Mouse (Mus musculus) limb, embryonic 12.5 days (tissue): ENCODE measurements around the gene Ntrk2. TPM values are rescaled to one million over a fixed set of nuclear protein-coding genes. Genes with fewer than 3 reads are reported as not detected.

Experiments used
- ATAC-seq: fragments of 200-750 bp; cut with Nextera tagmentation; 2 replicates; pipeline ENCODE4 v1.8.0; 2017; ENCODE audit warnings: low read depth, moderate TSS enrichment; ENCODE audit not compliant: insufficient number of reproducible peaks, insufficient read depth, low FRiP score, low TSS enrichment
- H3K27ac ChIP-seq: fragments of 300-500 bp; sonication (generic); 2 replicates; pipeline ENCODE4 v1.5.1; 2016; ENCODE audit warnings: mild to moderate bottlenecking, moderate library complexity
- H3K27me3 ChIP-seq: fragments of 300-500 bp; sonication (generic); 2 replicates; pipeline ENCODE4 v1.6.1; 2016; ENCODE audit warnings: mild to moderate bottlenecking, moderate library complexity
- H3K36me3 ChIP-seq: fragments of 300-500 bp; sonication (generic); 2 replicates; pipeline ENCODE4 v1.6.1; 2016; ENCODE audit warnings: mild to moderate bottlenecking, moderate library complexity
- H3K4me1 ChIP-seq: fragments of 300-500 bp; sonication (generic); replicated peaks from 2 replicates; pipeline ENCODE4 v1.6.1; 2016
- H3K4me2 ChIP-seq: fragments of 300-500 bp; sonication (generic); 2 replicates; pipeline ENCODE4 v1.6.1; 2016; ENCODE audit warnings: mild to moderate bottlenecking, moderate library complexity
- H3K4me3 ChIP-seq: fragments of 300-500 bp; sonication (generic); replicated peaks from 2 replicates; pipeline ENCODE4 v1.5.1; 2016; ENCODE audit warnings: mild to moderate bottlenecking
- H3K9ac ChIP-seq: fragments of 300-500 bp; sonication (generic); replicated peaks from 2 replicates; pipeline ENCODE4 v1.6.1; 2016; ENCODE audit warnings: mild to moderate bottlenecking, moderate library complexity
- H3K9me3 ChIP-seq: fragments of 300-500 bp; sonication (generic); 2 replicates; pipeline ENCODE4 v1.6.1; 2016; ENCODE audit warnings: mild to moderate bottlenecking, moderate library complexity
- WGBS: fragments of 180-500 bp; shearing (Covaris S2); methylation state at CpG from one replicate; pipeline ENCODE4 v1.1.7; 2016; 5-methylcytosine and 5-hydroxymethylcytosine counted together
- polyA plus RNA-seq: library from polyadenylated mRNA; unstranded; fragments of >200 nt; fragmentation: Nextera tagmentation; extraction: Ambion mirVana; gene quantifications from 2 replicates; pipeline ENCODE4 v1.2.1, GENCODE M21; 2016

Gene Ntrk2
- polyA plus RNA-seq, 1 experiment from 2014 or later: 4.9 TPM

GRCm38 (mm10) chr13:58924486-58924885 lies 118.1 kb downstream of the Ntrk2 start:
- Histone ChIP-seq H3K9me3 (no peaks in the 10 kb centered on the region), H3K4me3 (no peak overlapping the region), H3K27me3 (no peaks in the 10 kb centered on the region), H3K36me3 (no peaks in the 10 kb centered on the region), H3K4me1 (peaks cover 4% of the 10 kb centered on the region; the same call in 1 of the 2 replicates), H3K9ac (no peak overlapping the region), H3K4me2 (no peak overlapping the region), H3K27ac (no peak overlapping the region)
- WGBS: 68% methylated on average over 3 of the region's 3 CpGs
- no peak for ATAC-seq

DNA sequence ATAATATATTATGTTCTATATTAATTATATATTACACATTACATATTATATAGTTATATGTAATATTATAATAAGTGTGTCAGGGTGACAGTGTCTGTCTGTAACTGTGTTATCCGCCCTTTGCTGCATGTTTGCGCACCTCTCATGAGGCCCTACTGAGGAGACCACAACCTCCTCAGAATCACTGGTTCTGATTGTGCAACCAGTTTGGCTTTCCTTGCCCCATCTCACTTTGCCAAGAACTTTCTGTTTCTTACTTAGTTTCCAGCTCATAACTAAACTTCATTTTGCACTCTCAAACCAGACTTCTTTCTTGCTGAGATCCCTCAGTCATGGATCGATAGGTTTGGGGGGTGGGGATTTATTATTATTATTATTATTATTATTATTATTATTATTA lies 120.8 kb downstream of the Ntrk2 start:
- ATAC-seq: no peak
- Histone ChIP-seq H3K27me3 (no peaks in the 10 kb centered on the region), H3K4me1 (peaks cover 4% of the 10 kb centered on the region; the same call in 1 of the 2 replicates), H3K27ac (no peak overlapping the region), H3K4me2 (no peak overlapping the region), H3K36me3 (no peaks in the 10 kb centered on the region), H3K4me3 (no peak overlapping the region), H3K9me3 (no peaks in the 10 kb centered on the region), H3K9ac (no peak overlapping the region)
- 93% methylated on average over 3 of the region's 3 CpGs for WGBS

DNA sequence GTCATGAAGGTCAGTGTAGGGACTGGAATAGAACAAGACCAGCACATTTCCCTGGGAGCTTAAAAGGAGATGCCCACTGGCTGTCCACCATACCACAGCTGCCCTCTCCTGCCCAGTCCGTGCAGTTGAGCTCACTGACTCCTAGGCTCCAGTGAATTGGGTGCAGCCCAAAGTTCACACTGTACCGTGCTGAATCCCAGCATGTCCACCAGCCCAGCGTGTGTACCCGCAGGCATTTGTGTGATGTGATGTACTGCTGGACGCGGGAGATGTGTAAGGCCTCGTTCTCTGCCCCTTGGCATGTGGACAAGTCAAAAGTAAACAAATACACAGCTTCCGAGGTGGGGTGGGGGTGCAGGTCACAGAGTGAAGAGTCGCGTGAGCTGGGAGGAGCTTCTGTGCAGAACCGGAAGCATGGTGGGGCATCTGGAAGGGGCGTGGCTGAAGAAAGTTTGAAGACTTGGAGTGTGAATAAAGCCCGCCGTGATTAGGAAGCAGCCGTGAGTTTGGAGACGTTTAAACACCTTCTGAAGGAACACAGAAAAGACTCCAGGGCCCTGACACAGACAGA lies 121.4 kb downstream of the Ntrk2 start:
- Histone ChIP-seq H3K9me3 (no peaks in the 10 kb centered on the region), H3K9ac (no peak overlapping the region), H3K27me3 (no peaks in the 10 kb centered on the region), H3K4me3 (no peak overlapping the region), H3K4me1 (peaks cover 4% of the 10 kb centered on the region), H3K4me2 (no peak overlapping the region), H3K36me3 (no peaks in the 10 kb centered on the region), H3K27ac (no peak overlapping the region)
- ATAC-seq: peak; percentile 42; the same call in 1 of the 2 replicates
- 73% methylated on average over 16 of the region's 16 CpGs for WGBS

DNA sequence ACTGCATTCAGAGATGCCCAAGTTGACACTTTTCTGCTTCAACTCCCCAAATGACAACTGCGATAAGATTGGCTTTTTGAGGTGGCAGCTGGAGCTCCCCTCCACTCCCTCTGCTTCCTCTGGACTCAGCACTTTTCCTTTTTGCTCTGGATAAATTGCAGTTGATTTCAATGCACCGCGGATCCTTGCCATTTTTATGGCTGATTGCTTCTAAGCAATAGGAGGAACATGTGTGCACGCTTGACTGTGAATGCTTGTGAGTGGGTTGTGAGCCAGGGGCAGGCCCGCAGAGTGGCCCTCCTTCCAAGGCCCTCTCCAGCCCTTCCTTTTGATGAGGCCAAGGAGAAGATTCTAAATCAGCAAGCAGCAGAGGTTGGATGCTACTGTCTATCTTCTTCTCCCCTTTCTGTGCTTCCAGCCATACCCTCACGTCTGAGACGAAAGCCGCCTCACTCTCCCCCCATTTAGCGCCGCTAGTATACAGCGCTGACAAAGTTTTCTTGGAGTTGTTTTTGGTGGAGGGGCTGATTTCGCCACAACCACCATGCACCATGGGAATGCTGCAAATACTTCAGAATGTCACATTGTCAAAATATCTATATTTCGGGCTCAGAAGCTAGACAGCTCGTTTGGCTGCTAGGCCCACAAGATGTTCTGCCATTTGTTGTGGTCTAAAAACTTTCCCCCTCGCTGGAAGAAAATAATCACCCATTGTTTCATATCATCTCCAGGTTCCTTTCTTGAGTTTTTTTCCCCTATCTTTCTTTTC lies 122.5 kb downstream of the Ntrk2 start:
- Histone ChIP-seq H3K27ac (no peak overlapping the region), H3K27me3 (no peaks in the 10 kb centered on the region), H3K4me2 (no peak overlapping the region), H3K9me3 (no peaks in the 10 kb centered on the region), H3K36me3 (no peaks in the 10 kb centered on the region), H3K4me3 (no peak overlapping the region), H3K9ac (no peak overlapping the region), H3K4me1 (peaks cover 10% of the 10 kb centered on the region)
- ATAC-seq: no peak
- 88% methylated on average over 15 of the region's 15 CpGs for WGBS

- Histone ChIP-seq H3K4me2 (no peak overlapping the region), H3K9me3 (no peaks in the 10 kb centered on the region), H3K27ac (no peak overlapping the region), H3K4me3 (no peak overlapping the region), H3K4me1 (peaks cover 8% of the 10 kb centered on the region), H3K27me3 (peaks cover 6% of the 10 kb centered on the region), H3K9ac (no peak overlapping the region), H3K36me3 (no peaks in the 10 kb centered on the region)
- WGBS: 70% methylated on average over 1 of the region's 1 CpGs
- no peak for ATAC-seq
These were observed 123.8 kb downstream of the Ntrk2 start for GRCm38 (mm10) chr13:58930161-58930560.

- Histone ChIP-seq H3K4me2 (no peak overlapping the region), H3K27ac (no peak overlapping the region), H3K9ac (no peak overlapping the region), H3K27me3 (peaks cover 14% of the 10 kb centered on the region), H3K4me1 (peaks cover 23% of the 10 kb centered on the region), H3K36me3 (no peaks in the 10 kb centered on the region), H3K9me3 (no peaks in the 10 kb centered on the region), H3K4me3 (no peak overlapping the region)
- ATAC-seq: no peak
- 26% methylated on average over 4 of the region's 4 CpGs for WGBS
These were observed 126.8 kb downstream of the Ntrk2 start for GRCm38 (mm10) chr13:58933126-58933525.

DNA sequence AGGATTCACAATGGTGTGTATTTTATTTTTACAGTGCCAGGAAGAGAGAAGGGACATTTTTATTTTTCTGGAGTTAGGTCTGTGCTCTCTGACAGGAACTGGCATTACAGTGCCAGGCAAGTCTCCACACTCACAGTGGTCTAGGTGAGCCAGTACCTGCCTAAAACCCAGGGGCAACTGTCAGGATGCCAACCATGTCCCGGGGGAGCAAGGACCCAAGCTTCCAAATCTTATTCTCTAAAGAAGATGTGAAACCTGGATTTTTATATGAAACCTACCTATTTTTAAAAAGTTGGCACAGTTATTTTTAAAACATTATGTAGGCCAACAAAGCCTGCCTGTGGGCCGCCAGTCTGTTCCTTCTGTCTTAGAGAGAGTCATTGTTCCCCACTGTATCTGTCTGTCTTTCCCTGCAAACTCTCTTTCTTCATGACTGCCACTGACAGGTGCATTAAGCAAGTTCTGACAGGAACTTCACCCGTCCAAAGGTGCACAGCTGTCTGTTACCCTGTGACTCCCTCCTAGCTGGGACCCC lies 128.3 kb downstream of the Ntrk2 start:
- Histone ChIP-seq H3K4me3 (no peak overlapping the region), H3K27me3 (peaks cover 14% of the 10 kb centered on the region), H3K9me3 (no peaks in the 10 kb centered on the region), H3K36me3 (no peaks in the 10 kb centered on the region), H3K9ac (no peak overlapping the region), H3K4me2 (no peak overlapping the region), H3K4me1 (peaks cover 23% of the 10 kb centered on the region), H3K27ac (no peak overlapping the region)
- no peak for ATAC-seq
- 88% methylated on average over 3 of the region's 3 CpGs for WGBS

DNA sequence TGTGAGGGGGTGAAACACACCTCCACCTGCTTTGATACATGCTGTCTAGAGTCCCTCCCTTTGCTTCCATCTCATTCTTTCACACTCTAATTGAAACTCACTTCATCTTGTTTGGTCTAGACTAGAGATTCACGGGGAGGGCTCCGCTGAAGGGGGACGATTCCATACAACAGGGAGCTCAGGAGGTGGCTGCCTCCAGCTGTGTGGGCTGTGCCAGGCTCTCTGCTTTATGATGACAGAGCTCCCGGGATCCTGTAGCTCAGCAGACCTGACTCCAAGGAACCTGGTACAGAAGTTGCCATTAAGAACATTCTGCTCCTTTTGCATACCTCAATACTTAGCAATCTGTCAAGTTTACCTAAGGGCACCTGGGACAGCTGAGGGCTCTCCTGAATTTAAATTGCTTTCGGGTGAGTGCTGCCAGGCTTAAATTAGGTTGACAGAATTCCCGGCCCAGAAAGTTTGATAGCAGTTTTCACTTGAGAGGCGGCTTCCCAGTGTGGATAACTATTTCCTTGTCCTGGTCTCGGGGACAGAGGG lies 129.7 kb downstream of the Ntrk2 start:
- peaks cover 23% of the 10 kb centered on the region for H3K4me1 ChIP-seq
- peaks cover 14% of the 10 kb centered on the region for H3K27me3 ChIP-seq
- H3K27ac ChIP-seq: no peak overlapping the region
- no peak overlapping the region for H3K9ac ChIP-seq
- H3K4me2 ChIP-seq: no peak overlapping the region
- no peaks in the 10 kb centered on the region for H3K9me3 ChIP-seq
- H3K4me3 ChIP-seq: no peak overlapping the region
- WGBS: 5% methylated on average over 8 of the region's 8 CpGs
- H3K36me3 ChIP-seq: no peaks in the 10 kb centered on the region
- ATAC-seq: no peak

GRCm38 (mm10) chr13:58937884-58938283 lies 131.5 kb downstream of the Ntrk2 start:
- 92% methylated on average over 12 of the region's 12 CpGs for WGBS
- H3K27ac ChIP-seq: no peak overlapping the region
- H3K4me1 ChIP-seq: peaks cover 21% of the 10 kb centered on the region
- H3K4me3 ChIP-seq: no peak overlapping the region
- no peak overlapping the region for H3K4me2 ChIP-seq
- peaks cover 23% of the 10 kb centered on the region for H3K27me3 ChIP-seq
- no peaks in the 10 kb centered on the region for H3K9me3 ChIP-seq
- no peak for ATAC-seq
- H3K9ac ChIP-seq: no peak overlapping the region
- no peaks in the 10 kb centered on the region for H3K36me3 ChIP-seq

- no peak for ATAC-seq
- no peaks in the 10 kb centered on the region for H3K36me3 ChIP-seq
- H3K4me3 ChIP-seq: no peak overlapping the region
- 54% methylated on average over 4 of the region's 4 CpGs for WGBS
- H3K9me3 ChIP-seq: no peaks in the 10 kb centered on the region
- no peak overlapping the region for H3K4me2 ChIP-seq
- H3K4me1 ChIP-seq: peaks cover 16% of the 10 kb centered on the region
- H3K27me3 ChIP-seq: peaks cover 23% of the 10 kb centered on the region
- no peak overlapping the region for H3K27ac ChIP-seq
- no peak overlapping the region for H3K9ac ChIP-seq
These were observed 132.1 kb downstream of the Ntrk2 start for GRCm38 (mm10) chr13:58938464-58938863.

DNA sequence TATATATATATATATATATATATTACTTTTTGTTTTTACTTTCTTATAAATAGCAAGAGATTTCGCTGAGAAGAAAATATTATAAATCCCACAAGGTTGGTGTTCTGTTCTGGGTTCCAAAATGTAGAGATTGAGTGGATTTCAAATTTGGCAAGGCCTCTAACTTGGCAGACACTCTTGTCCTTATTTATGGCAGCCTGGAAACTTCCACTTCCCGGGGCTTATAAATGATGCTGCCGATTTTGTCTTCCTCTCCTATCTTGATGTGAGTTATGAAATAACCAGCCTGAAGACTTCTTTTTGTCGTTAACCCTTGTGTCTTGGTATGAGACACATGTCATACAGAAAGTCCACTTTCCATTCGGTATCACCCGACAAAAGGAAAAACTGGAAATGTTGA lies 133.8 kb downstream of the Ntrk2 start:
- Histone ChIP-seq H3K27ac (no peak overlapping the region), H3K4me2 (no peak overlapping the region), H3K4me3 (no peak overlapping the region), H3K9me3 (no peaks in the 10 kb centered on the region), H3K36me3 (no peaks in the 10 kb centered on the region), H3K27me3 (peaks cover 16% of the 10 kb centered on the region), H3K9ac (no peak overlapping the region), H3K4me1 (peaks cover 15% of the 10 kb centered on the region)
- no peak for ATAC-seq
- WGBS: 85% methylated on average over 6 of the region's 6 CpGs
